Mouse (Mus musculus): ENCODE measurements around the gene Nupr1.

Gene Nupr1

DNA sequence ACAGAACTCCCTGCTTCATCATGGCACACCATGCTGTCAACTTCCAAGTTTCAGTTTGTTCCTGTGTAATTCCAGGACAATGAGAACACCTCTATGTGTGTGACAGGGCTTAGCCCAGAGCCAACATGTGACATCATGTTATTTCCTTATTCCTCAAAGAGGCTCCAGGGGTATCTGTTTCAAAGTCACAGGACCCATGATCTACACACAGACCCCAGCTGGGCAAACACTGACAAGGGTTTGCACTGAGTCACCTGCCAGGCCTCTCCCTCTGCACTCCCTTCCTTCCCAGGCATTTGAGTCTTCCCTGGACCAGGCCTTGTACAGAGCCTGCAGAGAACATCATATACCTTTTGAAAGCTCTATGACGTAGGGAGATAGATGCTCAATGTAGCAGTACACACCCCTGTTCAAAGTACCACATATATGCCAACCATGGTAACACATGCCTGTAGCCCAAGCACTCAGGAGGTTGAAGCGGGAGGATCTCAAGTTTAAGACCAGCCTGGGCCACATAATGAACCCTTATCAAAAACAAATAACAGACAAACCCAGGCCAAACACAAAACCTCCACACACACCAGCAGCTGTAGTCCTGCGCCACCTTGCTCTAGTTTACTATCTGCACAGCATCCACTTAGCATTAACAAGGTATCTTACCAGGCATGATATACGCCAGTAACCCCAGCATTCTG is at the start of gene Nupr1:
TSS of gene Nupr1 (minus strand) at position 38 of the 695 bp plus-strand sequence.
- no peak for DNase-seq

DNA sequence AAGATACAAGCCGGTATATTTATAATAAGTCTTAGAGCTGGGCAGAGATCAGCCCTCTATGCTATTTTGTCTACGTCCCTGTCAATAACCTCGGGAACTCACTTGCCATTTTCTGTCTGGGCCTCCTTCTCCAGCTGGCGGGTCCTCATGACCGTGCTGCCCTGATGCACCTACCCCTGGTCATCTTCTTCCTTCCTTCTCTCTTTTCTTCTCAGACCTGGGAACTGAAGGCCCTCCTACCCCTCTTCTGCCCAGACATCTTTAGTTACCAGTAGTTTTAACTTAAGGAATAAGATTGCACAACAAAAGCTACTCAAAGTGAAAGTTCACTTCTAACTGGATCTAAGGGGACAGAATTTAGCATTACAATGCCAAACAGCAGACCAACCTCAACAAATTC is 49.0 kb upstream of the Nupr1 start:
- DNase-seq, result no peak

DNA sequence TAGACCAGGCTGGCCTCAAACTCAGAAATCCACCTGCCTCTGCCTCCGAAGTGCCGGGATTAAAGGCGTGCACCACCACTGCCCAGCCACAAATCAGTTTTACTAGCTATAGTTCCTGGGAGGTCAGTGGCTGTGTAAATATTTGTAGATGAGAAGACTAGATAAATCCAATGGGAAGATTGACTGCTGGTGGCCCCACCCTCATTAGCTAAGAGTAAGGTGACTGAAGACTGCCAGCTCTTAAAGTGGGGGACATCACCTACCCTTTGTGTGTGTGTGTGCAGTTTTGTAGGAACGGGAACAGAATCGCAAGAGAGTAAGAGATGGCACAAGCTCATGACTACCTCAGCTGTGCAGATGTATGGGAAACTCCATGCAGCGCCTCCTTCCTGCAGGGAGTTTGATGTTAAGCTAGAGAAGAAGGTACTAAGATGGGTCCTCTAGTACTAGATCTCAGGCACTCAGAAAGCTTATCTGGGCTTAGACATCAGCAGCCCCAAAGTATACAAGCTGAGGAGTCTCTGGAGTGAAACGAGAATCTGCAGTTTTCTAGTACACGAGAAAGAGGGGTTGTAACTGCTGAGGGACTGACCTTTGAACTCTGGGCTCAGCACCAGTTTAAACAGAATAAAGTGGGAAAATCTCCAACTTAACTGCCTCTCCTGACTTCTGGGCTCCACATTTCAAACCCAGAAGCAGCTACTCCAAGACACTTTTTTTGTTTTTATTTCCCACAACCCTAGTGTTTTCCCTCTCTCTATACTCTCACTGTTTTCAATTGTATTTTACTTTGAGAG is 48.1 kb upstream of the Nupr1 start:
- no peak for DNase-seq

DNA sequence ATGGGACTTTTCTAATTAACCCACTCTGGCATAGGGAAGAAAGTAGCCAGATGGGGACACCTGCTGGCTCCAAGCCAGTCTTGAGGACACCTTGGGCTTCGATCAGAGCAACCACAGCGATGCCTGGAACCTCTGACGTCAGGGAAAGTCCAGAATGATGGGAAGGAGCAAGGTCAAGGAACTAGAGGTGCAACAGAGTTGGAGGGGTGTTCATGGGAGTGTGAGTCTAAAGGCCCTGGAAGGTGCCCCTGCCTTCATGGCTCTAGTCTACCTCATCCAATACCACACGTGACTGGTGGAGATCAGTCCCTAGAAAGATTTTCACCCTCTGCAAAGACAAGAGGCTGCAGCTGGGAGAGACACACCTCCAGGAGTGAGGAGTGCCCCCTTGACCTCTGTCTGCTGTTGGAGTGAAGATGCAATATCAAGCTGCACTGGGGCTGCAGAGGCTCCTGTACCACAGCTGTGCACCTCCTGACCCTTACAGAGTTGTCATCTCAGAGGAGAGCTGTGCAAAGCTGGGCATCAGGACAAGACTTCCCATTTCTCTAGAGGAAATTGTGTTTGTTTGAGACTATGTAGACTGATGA is 46.1 kb upstream of the Nupr1 start:
- DNase-seq, result no peak

DNA sequence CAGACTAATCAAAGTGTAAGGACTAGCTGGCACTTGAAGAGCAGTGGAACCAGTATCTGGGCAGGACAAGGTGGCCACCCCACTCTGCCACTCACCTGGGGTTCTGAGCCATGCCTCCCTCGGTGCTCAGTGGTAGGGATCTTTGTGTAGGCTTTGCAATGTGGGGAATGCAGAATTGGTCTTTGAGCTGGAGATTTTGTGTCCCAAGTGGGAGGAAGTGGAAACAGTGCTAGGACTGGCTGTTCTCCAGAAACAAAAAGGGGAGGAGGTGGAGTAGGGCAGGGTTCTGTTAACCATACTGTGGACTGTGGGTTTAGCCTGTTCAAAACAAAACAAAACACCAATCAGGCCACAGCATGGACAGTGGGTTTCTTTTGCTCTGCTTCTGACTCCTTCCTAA is 45.5 kb upstream of the Nupr1 start, which contains the start of gene Sult1a1:
TSS of gene Sult1a1 (minus strand) at position 226 of the 400 bp plus-strand sequence.
- no peak for DNase-seq

DNA sequence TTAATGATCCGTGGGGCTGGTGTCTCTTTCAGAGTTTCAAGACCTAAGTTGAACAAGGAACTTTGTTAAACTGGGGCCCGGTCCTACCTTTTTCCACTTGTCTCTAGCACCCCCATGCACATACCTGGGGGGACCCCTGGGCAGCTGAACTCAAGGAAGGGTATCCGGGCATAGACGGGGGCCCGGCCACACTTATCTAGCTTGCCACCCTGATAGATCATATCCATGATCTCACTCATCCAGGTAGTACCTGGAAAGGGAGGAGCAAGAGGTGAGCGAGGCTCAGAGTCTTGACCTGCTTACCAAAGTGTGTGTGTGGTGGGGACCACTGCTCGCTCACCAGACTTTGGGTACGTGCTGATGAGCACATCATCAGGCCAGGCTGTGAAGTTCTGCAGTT is 44.4 kb upstream of the Nupr1 start:
- DNase-seq, result no peak

DNA sequence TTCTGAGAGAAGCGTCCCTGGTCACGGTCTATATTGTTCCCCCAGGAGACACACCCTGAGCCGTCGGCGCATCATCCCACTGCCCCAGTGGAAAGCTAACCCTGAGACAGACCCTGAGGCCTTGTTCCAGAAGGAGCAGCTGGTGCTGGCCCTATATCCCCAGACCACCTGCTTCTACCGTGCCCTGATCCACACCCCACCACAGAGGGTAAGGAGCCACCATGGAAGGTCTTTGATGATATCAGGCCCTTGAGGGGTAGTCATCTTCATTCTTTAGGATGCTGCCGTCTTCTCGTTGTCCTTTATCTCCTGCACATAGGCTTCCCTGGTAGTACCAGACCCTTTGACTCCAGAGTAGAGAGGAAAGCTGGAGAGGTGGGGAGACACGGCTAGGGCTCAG is 41.5 kb upstream of the Nupr1 start:
- DNase-seq, result no peak

DNA sequence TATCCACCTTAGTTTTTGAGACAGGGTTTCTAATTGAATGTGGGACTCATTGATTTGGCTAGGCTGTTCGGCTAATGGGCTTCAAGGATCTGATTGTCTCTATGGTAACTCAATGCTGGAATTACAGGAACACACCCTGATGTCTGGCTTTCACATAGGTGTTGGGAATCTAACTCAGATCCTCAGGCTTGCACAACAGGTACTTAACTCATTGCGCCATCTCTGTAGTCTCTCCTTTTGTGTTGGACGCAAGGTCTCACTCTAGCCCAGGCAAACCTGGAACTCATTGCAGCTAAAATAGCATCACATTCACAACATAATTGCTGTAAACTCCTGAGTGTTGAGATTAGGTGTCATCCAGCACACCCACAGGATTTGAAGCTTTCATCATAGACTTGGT is 39.5 kb upstream of the Nupr1 start:
- DNase-seq, result no peak

DNA sequence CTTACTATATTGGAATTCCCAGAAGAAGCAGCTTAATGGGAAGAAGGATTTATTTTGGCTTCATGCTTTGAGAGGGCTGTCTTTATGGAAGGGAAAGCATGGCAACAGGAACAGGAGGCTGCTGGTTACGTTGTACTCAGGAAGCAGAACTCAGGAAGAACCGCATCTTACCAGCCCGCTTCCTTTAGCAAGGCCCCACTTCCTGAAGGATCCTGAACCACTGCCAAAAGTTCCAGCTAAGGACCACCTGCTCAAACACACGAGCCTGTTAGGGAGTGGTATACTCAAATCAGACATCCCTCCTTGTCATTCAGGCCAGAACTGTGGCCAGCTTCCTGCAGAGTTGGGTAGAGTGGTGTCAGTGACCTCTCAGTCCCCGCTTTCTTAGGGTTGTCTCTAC is 37.8 kb upstream of the Nupr1 start:
- no peak for DNase-seq

DNA sequence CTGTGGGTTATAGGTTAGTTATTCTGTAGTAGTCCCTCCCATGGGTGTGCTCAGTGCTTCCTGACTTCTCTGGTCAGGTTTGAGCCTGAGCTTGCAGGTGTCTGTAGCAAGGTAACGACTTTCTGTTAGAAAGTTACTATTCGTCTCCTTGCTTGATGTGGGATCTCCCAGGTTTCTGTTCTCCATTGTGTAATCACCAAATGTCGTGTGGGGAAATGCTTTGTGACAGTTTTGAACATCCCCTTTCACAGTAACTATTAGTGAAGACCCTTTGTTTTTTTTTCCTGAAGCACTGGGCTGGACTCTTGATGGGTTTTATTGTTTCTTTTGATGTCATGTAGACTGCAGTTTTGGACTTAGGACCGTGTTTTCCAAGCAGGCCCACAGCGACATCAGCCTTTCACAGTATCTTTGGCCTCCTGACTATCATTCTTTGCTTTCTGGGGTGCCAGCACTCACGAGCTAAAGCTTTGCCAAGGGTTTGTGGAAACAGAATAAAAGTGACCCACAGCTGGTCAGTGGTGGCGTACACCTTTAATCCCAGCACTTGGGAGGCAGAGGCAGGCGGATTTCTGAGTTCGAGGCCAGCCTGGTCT is 36.9 kb upstream of the Nupr1 start:
- no peak for DNase-seq

DNA sequence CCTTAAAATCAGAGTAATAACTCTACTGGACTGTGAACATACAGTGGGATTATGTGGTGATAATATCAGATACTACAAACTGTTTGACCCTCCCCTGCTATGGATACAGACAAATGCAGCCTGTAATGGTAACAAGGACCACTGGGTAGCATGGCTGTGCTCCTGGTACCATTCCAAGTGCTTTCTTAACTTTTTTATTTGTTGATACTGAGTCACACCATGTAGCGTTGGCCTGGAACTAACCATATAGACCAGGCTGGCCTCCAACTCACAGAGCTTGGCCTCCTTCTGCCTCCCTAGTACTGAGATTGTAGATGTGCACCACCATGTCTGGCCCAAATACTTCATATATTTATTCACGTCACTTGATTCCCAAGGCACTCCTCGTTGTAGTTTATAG is 34.6 kb upstream of the Nupr1 start:
- no peak for DNase-seq

DNA sequence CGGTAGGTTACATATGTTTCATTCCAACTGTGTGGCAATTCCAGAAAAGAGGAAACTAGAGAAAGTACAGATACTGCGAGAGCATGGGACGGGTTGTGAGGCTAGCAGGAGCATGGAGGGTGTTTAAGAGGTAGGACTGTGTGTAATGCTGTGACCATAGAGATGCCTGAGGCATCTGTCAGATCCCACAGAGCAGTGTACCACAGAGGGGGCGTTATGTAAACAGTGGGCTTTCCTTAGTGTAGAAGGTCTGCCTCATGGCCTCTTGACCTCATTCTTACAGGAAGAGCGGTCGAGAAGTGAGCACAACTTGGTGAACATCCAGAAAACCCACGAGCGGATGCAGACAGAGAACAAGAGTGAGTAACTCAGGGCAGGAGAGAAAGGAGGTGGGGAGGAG is 33.0 kb upstream of the Nupr1 start:
- DNase-seq, result no peak

DNA sequence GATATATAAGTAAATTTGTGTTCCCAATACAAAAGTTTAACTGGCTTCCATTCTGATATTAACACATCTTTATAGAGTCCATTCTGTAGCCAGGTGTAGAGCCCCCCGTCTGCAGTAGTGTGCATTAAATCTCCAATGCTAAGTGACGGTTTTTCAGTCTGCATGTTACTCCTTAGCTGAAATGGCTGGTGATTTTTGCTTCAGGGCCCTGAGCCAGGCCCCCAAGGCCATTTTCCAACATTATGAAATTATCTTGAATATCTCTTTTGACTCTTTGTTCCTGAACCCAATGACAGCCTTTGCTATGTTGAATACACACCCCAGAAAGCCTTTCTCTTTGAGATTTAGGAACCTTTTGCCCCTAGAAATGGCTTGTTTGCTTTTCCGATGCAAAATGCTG is 29.1 kb upstream of the Nupr1 start:
- no peak for DNase-seq

DNA sequence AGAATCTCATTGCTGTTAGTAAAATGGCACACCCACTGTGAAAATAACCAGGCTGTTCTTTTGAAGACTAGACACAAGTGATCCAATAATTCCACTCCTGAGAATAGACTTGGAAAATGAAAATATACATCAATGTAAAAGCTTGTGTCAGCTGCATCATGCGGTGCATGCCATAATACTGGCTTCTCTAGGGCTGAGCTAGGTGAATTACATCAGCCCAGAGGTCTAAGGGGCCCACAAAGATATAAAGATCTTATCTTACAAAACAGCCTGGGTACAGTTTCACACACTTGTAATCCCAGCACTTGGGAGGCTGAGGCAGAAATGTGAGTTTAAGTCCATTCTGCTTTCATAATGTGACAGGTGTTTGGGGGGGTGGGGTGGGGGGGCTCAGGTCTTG is 26.9 kb upstream of the Nupr1 start:
- no peak for DNase-seq

DNA sequence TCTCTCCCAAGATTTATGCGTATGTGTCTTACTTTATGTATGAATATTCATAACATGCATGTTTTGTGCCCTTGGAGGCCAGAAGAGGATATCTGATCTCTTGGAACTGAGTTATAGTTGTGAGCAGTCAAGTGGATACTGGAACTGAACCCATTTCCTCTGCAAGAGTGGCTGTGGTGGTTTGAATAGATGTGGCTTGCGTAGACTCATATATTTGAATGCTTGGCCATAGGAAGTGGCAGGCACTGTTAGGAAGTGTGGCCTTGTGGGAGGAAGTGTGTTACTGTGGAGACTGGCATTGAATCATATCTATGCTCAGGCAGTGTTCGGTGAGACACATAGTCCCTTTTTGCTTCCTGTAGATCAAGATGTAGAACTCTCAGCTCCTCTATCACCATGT is 25.0 kb upstream of the Nupr1 start:
- no peak for DNase-seq

DNA sequence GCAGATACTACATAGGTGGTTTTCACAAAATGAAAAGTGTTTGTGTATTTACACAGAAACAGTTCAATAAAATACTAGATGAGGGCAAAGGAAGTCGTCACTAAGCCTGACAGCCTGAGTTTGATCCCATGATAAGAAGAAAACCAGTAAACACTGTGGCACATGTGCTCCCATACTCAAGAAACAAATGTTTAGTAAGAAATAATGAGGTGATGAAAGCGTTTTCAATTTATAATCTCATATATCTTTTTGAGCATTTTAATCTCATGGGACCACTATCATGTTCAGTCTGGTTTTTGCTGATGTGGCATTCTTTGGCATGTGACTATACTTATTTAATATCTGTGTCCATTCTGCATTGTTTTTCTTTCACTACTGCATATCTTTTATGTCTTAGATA is 23.3 kb upstream of the Nupr1 start:
- no peak for DNase-seq

DNA sequence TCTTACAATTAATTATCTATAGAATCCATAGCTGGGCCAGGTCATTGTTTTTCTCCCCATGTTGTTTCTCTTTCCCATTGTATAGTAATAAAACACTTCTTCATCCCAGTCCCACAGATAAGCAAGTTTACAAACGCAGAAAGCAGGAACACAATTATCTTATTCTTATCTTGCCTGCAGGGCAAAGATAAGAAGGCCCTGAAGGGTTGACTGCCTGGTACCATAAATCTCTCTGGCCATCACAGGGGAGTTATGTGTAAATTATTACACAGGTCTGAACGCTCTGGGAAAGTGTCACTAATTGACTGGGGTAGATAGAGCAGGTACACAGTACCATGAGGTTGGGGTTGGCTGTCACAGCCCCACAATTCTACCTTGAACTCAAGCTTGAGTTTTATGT is 20.2 kb upstream of the Nupr1 start:
- no peak for DNase-seq

DNA sequence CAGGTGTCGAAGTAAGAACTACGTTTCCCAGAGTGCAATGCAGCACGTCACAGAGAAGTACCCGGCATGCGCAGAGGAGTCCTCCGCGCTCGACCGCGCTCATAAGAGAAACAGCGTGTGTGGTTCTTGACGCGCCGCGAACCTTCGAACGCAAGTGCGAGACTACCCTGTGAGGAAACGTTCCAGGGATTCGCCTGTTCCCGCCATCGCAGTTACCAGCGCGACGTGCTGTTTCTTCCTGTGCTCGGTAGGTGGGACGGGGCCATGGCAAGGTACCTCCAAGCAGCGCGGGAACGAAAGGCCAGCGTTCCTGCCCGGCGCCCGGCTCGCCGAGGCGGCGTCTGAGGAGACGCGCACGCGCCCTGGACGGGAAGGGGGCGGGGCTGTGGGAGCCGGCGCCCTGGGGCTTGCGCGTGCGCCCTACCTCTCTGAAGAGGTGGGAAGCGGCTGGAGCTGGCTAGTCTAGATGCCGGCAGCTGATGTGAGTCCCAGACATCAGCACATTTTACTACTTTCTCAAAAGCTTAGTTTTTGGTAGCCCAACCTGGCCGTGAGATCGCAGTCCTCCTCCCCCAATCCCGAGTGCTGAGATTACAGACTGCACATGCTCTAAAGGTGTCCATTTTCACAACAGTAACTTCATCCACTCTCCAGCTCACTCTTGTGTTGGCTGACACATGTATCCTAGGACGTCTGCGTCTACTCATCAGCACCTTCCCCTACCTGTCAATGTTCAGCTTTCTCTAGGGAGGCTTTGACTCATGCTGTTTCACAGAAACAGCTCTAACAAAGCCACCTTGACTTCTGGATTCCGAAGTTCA is 18.8 kb upstream of the Nupr1 start, which contains the start of gene Sgf29:
TSS of gene Sgf29 (plus strand) at position 79 of the 821 bp plus-strand sequence.
- DNase-seq, result peak; percentile 93

DNA sequence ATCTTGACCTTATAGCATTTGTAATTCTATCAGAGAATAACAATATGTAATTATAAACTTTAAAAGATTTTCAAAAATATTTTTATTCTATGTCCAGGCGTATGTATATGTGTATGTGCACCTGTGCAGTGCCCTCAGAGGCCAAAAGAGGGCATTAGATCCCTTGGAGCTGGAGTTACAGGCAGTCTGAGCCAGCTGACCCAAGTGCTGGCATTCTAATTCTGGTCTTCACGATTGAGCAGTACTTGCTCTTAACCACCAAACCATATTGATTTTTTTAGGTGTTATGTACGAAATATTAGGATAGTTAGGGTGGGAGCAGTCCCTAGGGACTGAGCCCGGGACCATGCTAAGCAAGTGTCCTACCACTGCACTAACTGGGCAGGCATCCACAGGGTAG is 17.8 kb upstream of the Nupr1 start:
- DNase-seq, result peak; percentile 44

DNA sequence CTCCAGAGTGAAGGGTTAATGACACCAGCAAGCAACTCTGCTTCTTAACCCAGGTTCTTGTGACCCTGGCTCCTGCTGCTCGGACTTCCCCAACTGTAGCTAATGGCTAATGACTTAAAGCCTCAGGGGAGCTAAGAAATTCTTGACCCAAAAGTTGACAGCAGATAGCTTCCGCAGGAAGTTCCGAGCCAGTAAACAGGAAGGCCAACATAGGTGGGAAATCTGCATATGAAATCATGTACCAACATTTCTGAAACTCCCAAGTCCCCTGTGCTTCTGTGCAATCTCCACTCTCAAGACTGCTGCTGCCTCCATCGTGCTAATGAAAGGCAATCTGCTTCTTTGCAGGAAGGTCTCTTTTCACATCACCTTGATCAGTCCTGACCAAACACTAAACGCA is 15.0 kb upstream of the Nupr1 start:
- DNase-seq, result no peak

DNA sequence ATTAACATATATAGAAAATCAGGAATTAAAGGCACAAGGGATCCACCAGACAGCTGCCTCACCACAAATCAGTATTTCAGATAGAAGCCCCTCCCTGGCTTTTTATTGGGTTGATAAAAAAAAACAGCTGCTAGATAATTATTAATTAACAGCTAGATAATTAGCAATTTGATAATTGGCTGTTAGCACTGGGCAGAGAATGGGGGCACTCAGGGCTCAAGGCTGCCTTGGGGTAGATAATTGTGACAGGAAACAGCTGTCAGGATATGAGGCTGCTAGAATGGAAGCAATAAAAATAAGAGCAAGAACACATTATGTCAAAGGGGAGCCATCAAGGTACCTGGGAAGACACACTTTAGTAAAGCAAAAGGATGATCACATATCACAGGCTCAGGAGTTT is 14.3 kb upstream of the Nupr1 start:
- no peak for DNase-seq

DNA sequence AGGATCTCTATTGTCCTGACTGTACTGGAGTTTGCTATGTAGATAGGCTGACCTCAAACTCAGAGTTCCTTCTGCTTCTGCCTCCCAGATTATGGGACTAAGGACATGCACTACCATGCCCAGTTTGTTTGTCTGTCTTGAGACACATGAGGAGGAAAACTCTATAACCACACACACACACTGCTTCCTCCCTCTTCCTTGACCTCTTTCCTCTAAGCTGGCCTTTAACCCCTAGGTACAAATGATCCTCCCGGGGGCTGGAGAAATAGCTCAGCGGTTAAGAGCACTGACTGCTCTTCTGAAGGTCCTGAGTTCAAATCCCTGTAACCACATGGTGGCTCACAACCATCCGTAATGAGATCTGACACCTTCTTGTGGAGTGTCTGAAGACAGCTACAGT is 13.7 kb upstream of the Nupr1 start:
- DNase-seq, result no peak

DNA sequence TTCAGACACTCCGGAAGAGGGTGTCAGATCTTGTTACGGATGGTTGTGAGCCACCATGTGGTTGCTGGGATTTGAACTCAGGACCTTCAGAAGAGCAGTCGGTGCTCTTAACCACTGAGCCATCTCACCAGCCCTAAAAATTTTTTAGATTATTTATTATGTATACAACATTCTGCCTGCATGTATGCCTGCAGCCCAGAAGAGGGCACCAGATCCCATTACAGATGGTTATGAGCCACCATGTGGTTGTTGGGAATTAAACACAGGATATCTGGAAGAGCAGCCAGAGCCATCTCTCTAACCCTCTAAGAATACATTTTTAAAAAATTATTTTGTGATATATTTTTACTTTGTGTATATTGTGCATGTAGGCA is 12.6 kb upstream of the Nupr1 start:
- peak; percentile 71 for DNase-seq
